Mouse (Mus musculus) liver, postnatal 0 days (tissue): ENCODE measurements around the gene Cct5.

Source experiments
- CTCF ChIP-seq: sonication (generic); IDR thresholded peaks from 2 replicates; pipeline ENCODE4 v1.5.1; 2016; ENCODE audit warnings: antibody characterized with exemption, low read depth
- EP300 ChIP-seq: IDR thresholded peaks from 2 replicates; pipeline ENCODE4 v1.6.1; 2016; ENCODE audit warnings: antibody characterized with exemption, low read depth, mild to moderate bottlenecking

- TF ChIP-seq CTCF = no peak
- TF ChIP-seq EP300 = peak; percentile 81
Observed at GRCm38 (mm10) chr15:31583304-31584085, 18.1 kb downstream of the Cct5 start.
